ENCODE assay signal across 17 mouse cellular contexts in the genomic region with DNA sequence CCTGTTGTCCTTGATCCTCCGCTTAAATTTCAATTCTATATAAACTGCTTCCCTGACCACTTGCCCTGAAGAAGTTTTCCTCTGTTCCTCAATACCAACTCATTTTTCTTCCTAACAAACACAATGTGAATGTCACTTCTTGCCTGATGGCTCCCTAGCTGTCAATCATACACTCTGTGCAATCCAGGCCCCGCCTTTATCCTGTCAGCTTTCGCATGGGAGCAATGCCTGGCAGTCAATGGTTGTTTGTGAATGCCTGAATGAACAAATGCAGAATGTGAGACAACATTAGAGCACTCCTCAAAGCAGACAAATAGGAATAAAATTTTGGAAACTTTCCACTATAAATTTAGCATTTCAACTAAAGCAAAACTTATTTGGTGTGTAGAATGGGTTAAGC.
"Had no signal": no experiment of that assay in that cellular context is flagged by ENCODE, and none has a peak within 500 bp of the region (broad histone marks: within the 10 kb centered on the region; RNA-seq: fewer than 3 reads in every experiment).

No protein-coding gene starts in this region.

- H3K27ac ChIP-seq: kidney, embryonic 15.5 days; left cerebral cortex, adult 2 months; liver, embryonic 13.5 days; macrophage; midbrain, embryonic 12.5 days; midbrain, embryonic 15.5 days; neural tube, embryonic 12.5 days; neural tube, embryonic 15.5 days; stomach, postnatal 0 days had no signal

- H3K4me1 ChIP-seq: kidney, embryonic 15.5 days; liver, embryonic 13.5 days; midbrain, embryonic 12.5 days; midbrain, embryonic 15.5 days; neural tube, embryonic 12.5 days; neural tube, embryonic 15.5 days had no signal

- H3K36me3 ChIP-seq: kidney, embryonic 15.5 days; liver, embryonic 13.5 days; midbrain, embryonic 12.5 days; midbrain, embryonic 15.5 days; neural tube, embryonic 12.5 days; neural tube, embryonic 15.5 days had no signal

- DNase-seq: kidney, adult 8-10 months; kidney, postnatal 10 days; kidney, postnatal 36 days; layer of hippocampus, postnatal 36 days; liver, embryonic 13.5 days; lung, adult 2 months; lung, postnatal 14 days; right cerebral cortex, postnatal 4 days; thymus, postnatal 25 days had no signal

- H3K9me3 ChIP-seq: kidney, embryonic 15.5 days; liver, embryonic 13.5 days; midbrain, embryonic 12.5 days; midbrain, embryonic 15.5 days; neural tube, embryonic 12.5 days; neural tube, embryonic 15.5 days had no signal

- ATAC-seq: midbrain, embryonic 15.5 days had no signal

- H3K27me3 ChIP-seq: kidney, embryonic 15.5 days; liver, embryonic 13.5 days; midbrain, embryonic 12.5 days; midbrain, embryonic 15.5 days; neural tube, embryonic 12.5 days; neural tube, embryonic 15.5 days had no signal

- H3K4me3 ChIP-seq: kidney, embryonic 15.5 days; left cerebral cortex, adult 2 months; liver, embryonic 13.5 days; midbrain, embryonic 12.5 days; midbrain, embryonic 15.5 days; neural tube, embryonic 12.5 days; neural tube, embryonic 15.5 days had no signal

- H3K9ac ChIP-seq: kidney, embryonic 15.5 days; liver, embryonic 13.5 days; midbrain, embryonic 12.5 days; midbrain, embryonic 15.5 days; neural tube, embryonic 12.5 days; neural tube, embryonic 15.5 days had no signal

- H3K4me2 ChIP-seq: kidney, embryonic 15.5 days; liver, embryonic 13.5 days; midbrain, embryonic 12.5 days; midbrain, embryonic 15.5 days; neural tube, embryonic 12.5 days; neural tube, embryonic 15.5 days had no signal
